Mouse (Mus musculus) lung, postnatal 10 days (tissue): ENCODE results near the gene Cdyl.

ENCODE experiments used
- DNase-seq: peaks from one replicate; pipeline ENCODE4 v3.0.0; 2021

The Cdyl gene

GRCm38 (mm10) chr13:35659406-35659985, at the start of gene Cdyl:
Cdyl (plus strand) TSS chr13:35659833.
- DNase-seq: no peak

- DNase-seq: no peak
Measured at GRCm38 (mm10) chr13:35610718-35611117, 48.9 kb upstream of the Cdyl start.

- no peak for DNase-seq
Measured at GRCm38 (mm10) chr13:35612506-35612905, 47.1 kb upstream of the Cdyl start.

GRCm38 (mm10) chr13:35614832-35615479, 44.7 kb upstream of the Cdyl start:
- no peak for DNase-seq

- DNase-seq: no peak
Measured at GRCm38 (mm10) chr13:35616524-35617099, 43.0 kb upstream of the Cdyl start.

- DNase-seq: no peak
Measured at GRCm38 (mm10) chr13:35619356-35619755, 40.3 kb upstream of the Cdyl start.

GRCm38 (mm10) chr13:35620756-35621155, 38.9 kb upstream of the Cdyl start:
- no peak for DNase-seq

- no peak for DNase-seq
Measured at GRCm38 (mm10) chr13:35624831-35625230, 34.8 kb upstream of the Cdyl start.

GRCm38 (mm10) chr13:35625556-35625955, 34.1 kb upstream of the Cdyl start:
- no peak for DNase-seq

- DNase-seq: no peak
Measured at GRCm38 (mm10) chr13:35627319-35627718, 32.3 kb upstream of the Cdyl start.

- no peak for DNase-seq
Measured at GRCm38 (mm10) chr13:35647132-35647823, 12.4 kb upstream of the Cdyl start.

- DNase-seq: no peak
Measured at GRCm38 (mm10) chr13:35650284-35650872, 9.3 kb upstream of the Cdyl start.

- no peak for DNase-seq
Measured at GRCm38 (mm10) chr13:35652851-35653250, 6.8 kb upstream of the Cdyl start.

GRCm38 (mm10) chr13:35656853-35657252, 2.8 kb upstream of the Cdyl start:
- DNase-seq: no peak

GRCm38 (mm10) chr13:35665456-35665855, 5.8 kb downstream of the Cdyl start:
- no peak for DNase-seq

- no peak for DNase-seq
Measured at GRCm38 (mm10) chr13:35669910-35670469, 10.4 kb downstream of the Cdyl start.

- no peak for DNase-seq
Measured at GRCm38 (mm10) chr13:35670875-35671274, 11.2 kb downstream of the Cdyl start.

GRCm38 (mm10) chr13:35676921-35677320, 17.3 kb downstream of the Cdyl start:
- no peak for DNase-seq

- DNase-seq: no peak
Measured at GRCm38 (mm10) chr13:35677433-35678051, 17.9 kb downstream of the Cdyl start.

GRCm38 (mm10) chr13:35678691-35679090, 19.1 kb downstream of the Cdyl start:
- no peak for DNase-seq

GRCm38 (mm10) chr13:35681361-35681760, 21.7 kb downstream of the Cdyl start:
- no peak for DNase-seq

GRCm38 (mm10) chr13:35686273-35686672, 26.6 kb downstream of the Cdyl start:
- DNase-seq: peak; percentile 21

- no peak for DNase-seq
Measured at GRCm38 (mm10) chr13:35689560-35689959, 29.9 kb downstream of the Cdyl start.
